In genomic region chr5:32064341-32065105, GRCm38 (mm10) we compare ENCODE assay signal across 15 mouse cellular contexts.
DNase-seq lines count a peak whose midpoint lies in the region; TF ChIP-seq lines count a peak whose summit lies in the region.
"Had no signal": no experiment of that assay in that cellular context is flagged by ENCODE, and none has a peak within 500 bp of the region (broad histone marks: within the 10 kb centered on the region; RNA-seq: fewer than 3 reads in every experiment).

No protein-coding gene starts in this region.

- no peaks in the 10 kb centered on the region for H3K27me3 ChIP-seq in heart, adult 2 months (ENCODE audit: control insufficient read depth, insufficient read depth, low read length)
- H3K27me3 ChIP-seq: limb, embryonic 12.5 days had no signal

- no peak for TF ChIP-seq CTCF in heart, adult 2 months (IDR thresholded peaks at IDR 0.05)

- DNase-seq in heart, adult 2 months: no peak
- no peak for DNase-seq in heart, postnatal 25 days (ENCODE audit: low spot score)
- peak; percentile 20 for DNase-seq in layer of hippocampus, adult 11-12 months (ENCODE audit: low spot score)
- no peak for DNase-seq in layer of hippocampus, postnatal 25 days (ENCODE audit: extremely low spot score in 1 of 2, low spot score in 1 of 2)
- DNase-seq in NIH3T3 (ENCODE audit: low read depth): peak; percentile 48
- peak; percentile 15 for DNase-seq in lung, postnatal 14 days
- DNase-seq in left cerebral cortex, postnatal 14 days (ENCODE audit: low spot score in 2 of 2): no peak
- DNase-seq in left cerebral cortex, adult 11 months (ENCODE audit: low spot score): no peak
- DNase-seq: cerebellum, adult 8-10 months; embryo, embryonic 11 days; kidney, adult 9 months; spleen, adult 18-20 months; thymus, postnatal 14 days had no signal

- 75% methylated on average over 2 of the region's 2 CpGs for WGBS in heart, adult 2 months

- H3K4me1 ChIP-seq in heart, adult 2 months (ENCODE audit: control insufficient read depth, insufficient read depth, low read length): peaks cover 6% of the 10 kb centered on the region

- H3K27ac ChIP-seq in heart, adult 2 months: peak overlapping the region; percentile 52
- H3K27ac ChIP-seq: limb, embryonic 12.5 days; midbrain, embryonic 10.5 days had no signal

- no peak overlapping the region for H3K9ac ChIP-seq in heart, adult 2 months (ENCODE audit: low read depth, low read length)
- H3K9ac ChIP-seq: limb, embryonic 12.5 days had no signal

- H3K4me3 ChIP-seq in heart, adult 2 months: no peak overlapping the region
- H3K4me3 ChIP-seq: limb, embryonic 12.5 days; midbrain, embryonic 10.5 days had no signal

- no peaks in the 10 kb centered on the region for H3K79me2 ChIP-seq in heart, adult 2 months (replicated peaks; ENCODE audit: control insufficient read depth, insufficient read depth, low read length)

- no peak for TF ChIP-seq POLR2A in heart, adult 2 months (IDR thresholded peaks at IDR 0.05; ENCODE audit: insufficient read depth, low read depth, low read length)

- intact Hi-C loops in heart, adult 2 months (cut with DNase I): loop anchor here (5.0 kb wide), 1 partner anchor 133 kb away; no protein-coding TSS in a partner anchor
- intact Hi-C loops in heart, postnatal 25 days (cut with DNase I): no loop called here
- intact Hi-C loops in left cerebral cortex, postnatal 14 days (cut with DNase I): no loop called here

- TF ChIP-seq EP300 in heart, adult 2 months (IDR thresholded peaks at IDR 0.05; ENCODE audit: insufficient read depth, low read depth, low read length): no peak

- H3K36me3 ChIP-seq in heart, adult 2 months (ENCODE audit: control insufficient read depth, insufficient read depth, low read length): no peaks in the 10 kb centered on the region
- H3K36me3 ChIP-seq: limb, embryonic 12.5 days; midbrain, embryonic 10.5 days had no signal

Comparison
In these comparisons a context has a peak if more than half of its experiments do, and no peak if none do; other contexts are left out.
1. DNase-seq: peak in layer of hippocampus, adult 11-12 months (single experiment), NIH3T3 (single experiment) and lung, postnatal 14 days (single experiment); none in heart, adult 2 months (0 of 2), heart, postnatal 25 days (single experiment), layer of hippocampus, postnatal 25 days (0 of 2), left cerebral cortex, postnatal 14 days (0 of 2) and left cerebral cortex, adult 11 months (single experiment).